Mouse (Mus musculus) colon, adult 2 months (tissue): ENCODE results near the gene Olfr1192-ps1. TPM values are rescaled to one million over a fixed set of nuclear protein-coding genes. Genes with fewer than 3 reads are reported as not detected.

Experiments
- polyA plus RNA-seq: library from polyadenylated mRNA; depleted of rRNA; stranded (reverse); fragments of >200 nt; gene quantifications from 2 replicates; pipeline ENCODE4 v1.2.3, GENCODE M21; 2012; rRNA removed

Gene Olfr1192-ps1
- not detected in 2 replicates for polyA plus RNA-seq

GRCm38 (mm10) chr2:88648209-88648608, at the start of gene Olfr1192-ps1:
Olfr1192-ps1 (plus strand) TSS chr2:88648509.

GRCm38 (mm10) chr2:88640242-88640641, 8.1 kb upstream of the Olfr1192-ps1 start, which contains the start of gene Olfr1191-ps1:
Olfr1191-ps1 (plus strand) TSS chr2:88640542.

GRCm38 (mm10) chr2:88675328-88675727, 27.0 kb downstream of the Olfr1192-ps1 start, which contains the start of gene Olfr1193:
Olfr1193 (plus strand) TSS chr2:88675628.

GRCm38 (mm10) chr2:88689087-88689486, 40.8 kb downstream of the Olfr1192-ps1 start, which contains the start of gene Olfr1195:
Olfr1195 (minus strand) TSS chr2:88689187.

GRCm38 (mm10) chr2:88704497-88704896, 56.2 kb downstream of the Olfr1192-ps1 start, which contains the start of gene Olfr1196:
Olfr1196 (minus strand) TSS chr2:88704597.

Other genes starting within 250 kb of the Olfr1192-ps1 start
- gene Olfr1179, start 242.1 kb upstream of the Olfr1192-ps1 start, polyA plus RNA-seq: not detected in 2 replicates
- gene Olfr1180, start 229.4 kb upstream of the Olfr1192-ps1 start, polyA plus RNA-seq: not detected in 2 replicates
- gene Olfr1181, start 222.3 kb upstream of the Olfr1192-ps1 start, polyA plus RNA-seq: not detected in 2 replicates
- gene Gm13757, start 199.4 kb upstream of the Olfr1192-ps1 start, polyA plus RNA-seq: not detected in 2 replicates
- not detected in 2 replicates for gene Olfr1183, start 193.6 kb upstream of the Olfr1192-ps1 start, polyA plus RNA-seq
- gene Olfr1184, start 164.9 kb upstream of the Olfr1192-ps1 start, polyA plus RNA-seq: not detected in 2 replicates
- gene Olfr1185-ps1, start 155.2 kb upstream of the Olfr1192-ps1 start, polyA plus RNA-seq: not detected in 2 replicates
- not detected in 2 replicates for gene Olfr1186, start 130.0 kb upstream of the Olfr1192-ps1 start, polyA plus RNA-seq
- not detected in 2 replicates for gene Olfr1188, start 91.6 kb upstream of the Olfr1192-ps1 start, polyA plus RNA-seq
- not detected in 2 replicates for gene Olfr1189, start 62.1 kb upstream of the Olfr1192-ps1 start, polyA plus RNA-seq
- not detected in 2 replicates for gene Olfr1191-ps1, start 8.0 kb upstream of the Olfr1192-ps1 start, polyA plus RNA-seq
- not detected in 2 replicates for gene Olfr1193, start 27.1 kb downstream of the Olfr1192-ps1 start, polyA plus RNA-seq
- gene Olfr1195, start 40.7 kb downstream of the Olfr1192-ps1 start, polyA plus RNA-seq: not detected in 2 replicates
- not detected in 2 replicates for gene Olfr1196, start 56.1 kb downstream of the Olfr1192-ps1 start, polyA plus RNA-seq
- gene Olfr1197, start 83.9 kb downstream of the Olfr1192-ps1 start, polyA plus RNA-seq: not detected in 2 replicates
- not detected in 2 replicates for gene Olfr1198, start 102.9 kb downstream of the Olfr1192-ps1 start, polyA plus RNA-seq
- not detected in 2 replicates for gene Olfr1199, start 112.0 kb downstream of the Olfr1192-ps1 start, polyA plus RNA-seq
- gene Olfr1200, start 122.0 kb downstream of the Olfr1192-ps1 start, polyA plus RNA-seq: not detected in 2 replicates
- gene Olfr1201, start 144.5 kb downstream of the Olfr1192-ps1 start, polyA plus RNA-seq: not detected in 2 replicates
- not detected in 2 replicates for gene Olfr1202, start 166.0 kb downstream of the Olfr1192-ps1 start, polyA plus RNA-seq
- gene Olfr1205, start 181.2 kb downstream of the Olfr1192-ps1 start, polyA plus RNA-seq: not detected in 2 replicates
- gene Olfr1204, start 200.8 kb downstream of the Olfr1192-ps1 start, polyA plus RNA-seq: not detected in 2 replicates
- gene Olfr1206, start 214.7 kb downstream of the Olfr1192-ps1 start, polyA plus RNA-seq: not detected in 2 replicates